Mouse (Mus musculus): Measurements from ENCODE around the gene Gm20449. TPM values are rescaled to one million over a fixed set of nuclear protein-coding genes. Genes with fewer than 3 reads are reported as not detected.

The Gm20449 gene
- polyA plus RNA-seq, 1 experiment: 0.16 TPM

- TF ChIP-seq CTCF (IDR thresholded peaks at IDR 0.05; ENCODE audit: low read depth, low read length): no peak
- TF ChIP-seq POLR2A (IDR thresholded peaks at IDR 0.05; ENCODE audit: borderline replicate concordance, low read depth, low read length): no peak
- H3K4me1 ChIP-seq (ENCODE audit: control insufficient read depth, insufficient read depth, low read length): no peaks in the 10 kb centered on the region
- no peak overlapping the region for H3K4me3 ChIP-seq (ENCODE audit: insufficient read depth, low read length)
- H3K27ac ChIP-seq (ENCODE audit: insufficient read depth, low read depth, low read length): no peak overlapping the region
Measured at GRCm38 (mm10) chr7:41394130-41394529, 105.1 kb downstream of the Gm20449 start.

- Histone ChIP-seq H3K4me3 (ENCODE audit: insufficient read depth, low read length) (peak within 1 kb of the TSS; percentile 66), H3K4me1 (ENCODE audit: control insufficient read depth, insufficient read depth, low read length) (no peaks in the 10 kb centered on the region), H3K27ac (ENCODE audit: insufficient read depth, low read depth, low read length) (peak within 1 kb of the TSS; percentile 71)
- TF ChIP-seq POLR2A (IDR thresholded peaks at IDR 0.05; ENCODE audit: borderline replicate concordance, low read depth, low read length): no peak
- TF ChIP-seq CTCF (IDR thresholded peaks at IDR 0.05; ENCODE audit: low read depth, low read length): no peak
Measured at GRCm38 (mm10) chr7:41393048-41393971, 105.9 kb downstream of the Gm20449 start, which contains the start of gene AI987944. Gene AI987944 (minus strand): TSS chr7:41393379.

Other genes with a start within 250 kb of the Gm20449 start
- gene AI987944, start 106.0 kb downstream of the Gm20449 start, polyA plus RNA-seq (2012; ENCODE audit: insufficient read depth, insufficient read length, missing spikeins): 21.5 and 21.9 TPM in 2 replicates
- not detected in 2 replicates for gene Vmn2r57, start 50.7 kb downstream of the Gm20449 start, polyA plus RNA-seq (2012; ENCODE audit: insufficient read depth, insufficient read length, missing spikeins)
- gene AW146154, start 473 bp upstream of the Gm20449 start, polyA plus RNA-seq (2012; ENCODE audit: insufficient read depth, insufficient read length, missing spikeins): 8.9 and 14.2 TPM in 2 replicates
- gene Gm6871, start 74.2 kb upstream of the Gm20449 start, polyA plus RNA-seq (2012; ENCODE audit: insufficient read depth, insufficient read length, missing spikeins): not detected in 2 replicates
- gene 2610021A01Rik, start 99.8 kb upstream of the Gm20449 start, polyA plus RNA-seq (2012; ENCODE audit: insufficient read depth, insufficient read length, missing spikeins): 6.7 and 9.9 TPM in 2 replicates
- 12.2 and 15.5 TPM in 2 replicates for gene Zfp788, start 133.8 kb upstream of the Gm20449 start, polyA plus RNA-seq (2012; ENCODE audit: insufficient read depth, insufficient read length, missing spikeins)

All from bone marrow macrophage, adult 2 months (primary cell).